Mouse (Mus musculus): Measurements from ENCODE around the gene Rcn3.

DNA sequence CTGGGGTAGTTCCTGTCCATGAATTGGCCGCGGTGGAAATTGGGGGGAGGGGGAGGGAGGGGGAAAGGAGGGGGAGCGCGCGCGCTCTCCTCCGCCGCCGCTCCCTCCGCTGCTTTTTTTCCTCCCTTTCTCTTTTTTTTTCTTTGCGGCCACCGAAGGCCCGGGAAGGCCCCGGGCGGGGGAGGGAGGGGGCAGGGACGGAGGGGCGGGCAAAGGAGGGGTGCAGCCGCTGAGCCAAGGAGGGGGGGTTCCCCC is 39.2 kb downstream of the Rcn3 start, which contains the start of gene Prr12:
- no peak for TF ChIP-seq POLR2A (IDR thresholded peaks at IDR 0.05; ENCODE audit: insufficient read depth, low read depth, low read length)
- no peak for TF ChIP-seq CTCF (IDR thresholded peaks at IDR 0.05)

All from heart, adult 2 months (tissue).